Mouse (Mus musculus) testis, adult 2 months (tissue): Measurements from ENCODE around the gene Chn2. TPM values are rescaled to one million over a fixed set of nuclear protein-coding genes. Genes with fewer than 3 reads are reported as not detected.
A peak's percentile ranks its signal among the peaks of the same experiment; 100 is the strongest.

Source experiments
- H3K27ac ChIP-seq: fragments of 200-500 bp; 2 replicates; pipeline ENCODE4 v1.5.1; 2012; ENCODE audit warnings: low read depth, low read length; ENCODE audit not compliant: control insufficient read depth, insufficient read depth
- H3K27me3 ChIP-seq: fragments of 200-500 bp; 2 replicates; pipeline ENCODE4 v1.6.1; 2012; ENCODE audit warnings: mild to moderate bottlenecking, low read length, moderate library complexity; ENCODE audit not compliant: control insufficient read depth, insufficient read depth
- H3K36me3 ChIP-seq: fragments of 200-500 bp; 2 replicates; pipeline ENCODE4 v1.6.1; 2012; ENCODE audit warnings: mild to moderate bottlenecking, low read length; ENCODE audit not compliant: control insufficient read depth, insufficient read depth
- H3K4me1 ChIP-seq: fragments of 200-500 bp; 2 replicates; pipeline ENCODE4 v1.6.1; 2012; ENCODE audit warnings: low read length; ENCODE audit not compliant: control insufficient read depth, insufficient read depth
- H3K4me3 ChIP-seq: fragments of 200-500 bp; 2 replicates; pipeline ENCODE4 v1.5.1; 2012; ENCODE audit warnings: low read depth, mild to moderate bottlenecking, low read length, moderate library complexity, mixed read lengths; ENCODE audit not compliant: control insufficient read depth
- CTCF ChIP-seq: fragments of 200-500 bp; IDR thresholded peaks from 2 replicates; pipeline ENCODE4 v1.5.1; 2012; ENCODE audit warnings: low read depth, mild to moderate bottlenecking, inconsistent platforms, low read length, moderate library complexity; ENCODE audit not compliant: control insufficient read depth, insufficient read depth, insufficient replicate concordance
- POLR2A ChIP-seq: fragments of 200-500 bp; IDR thresholded peaks from 2 replicates; pipeline ENCODE4 v1.6.1; 2012; ENCODE audit warnings: low read depth, mild to moderate bottlenecking, inconsistent platforms, low read length, moderate library complexity; ENCODE audit not compliant: control insufficient read depth
- polyA plus RNA-seq: library from polyadenylated mRNA; depleted of rRNA; stranded (reverse); fragments of >200 nt; gene quantifications from 2 replicates; pipeline ENCODE4 v1.2.3, GENCODE M21; 2012; rRNA removed

Chn2 gene
- polyA plus RNA-seq = 609 and 637 TPM in 2 replicates

DNA sequence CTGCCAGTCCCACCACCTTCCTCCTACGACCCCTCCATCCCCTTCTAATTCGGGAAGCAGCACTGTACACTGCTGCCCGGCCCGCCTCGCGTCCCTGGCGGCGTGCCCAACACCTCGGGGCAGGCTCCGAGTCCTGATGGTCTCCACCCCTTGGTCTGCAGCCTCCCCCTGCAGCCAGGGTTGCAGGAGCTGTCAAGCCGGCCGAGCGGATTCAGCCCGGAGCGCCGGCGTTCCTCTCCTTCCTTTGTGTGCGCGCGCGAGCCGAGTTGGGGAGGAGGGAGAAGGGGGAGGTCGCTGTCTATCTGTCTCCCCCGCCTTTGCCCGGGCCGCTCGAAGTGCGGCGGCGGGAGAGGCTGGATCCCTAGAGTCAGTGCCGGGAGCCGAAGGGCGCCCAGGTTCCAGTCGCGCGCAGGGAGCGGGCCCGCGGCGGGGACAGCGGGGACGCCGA lies at the start of gene Chn2:
Gene Chn2, plus strand, starts transcription at position 198 of the 448 bp plus-strand sequence.
- H3K4me3 ChIP-seq = peak within 1 kb of the TSS; percentile 80
- no peak within 1 kb of the TSS for H3K27ac ChIP-seq
- H3K36me3 ChIP-seq = no peaks in the 10 kb centered on the region
- no peaks in the 10 kb centered on the region for H3K27me3 ChIP-seq
- TF ChIP-seq POLR2A (no peak), CTCF (no peak)
- peaks cover 9% of the 10 kb centered on the region for H3K4me1 ChIP-seq

DNA sequence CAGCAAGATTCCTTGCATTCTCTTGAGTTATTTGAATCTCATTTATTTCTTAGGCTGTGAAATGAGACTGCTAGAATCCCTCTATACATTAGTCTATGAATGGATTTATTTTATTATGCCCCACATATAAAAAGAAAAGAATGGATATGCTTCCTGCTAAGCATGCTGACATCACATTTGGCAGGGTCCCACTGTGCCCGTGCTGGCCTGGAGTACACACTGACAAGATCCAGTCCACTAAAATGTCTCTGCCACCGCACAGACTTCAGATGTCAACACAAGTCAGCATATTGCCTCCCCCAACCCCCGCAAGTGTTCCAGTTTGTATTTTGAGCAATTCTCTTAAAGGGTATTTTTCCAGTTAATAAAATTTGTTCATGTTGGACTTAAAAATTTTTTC lies 47.0 kb upstream of the Chn2 start:
- TF ChIP-seq CTCF (no peak), POLR2A (no peak)
- no peaks in the 10 kb centered on the region for H3K27me3 ChIP-seq
- no peaks in the 10 kb centered on the region for H3K4me1 ChIP-seq
- H3K36me3 ChIP-seq = no peaks in the 10 kb centered on the region
- H3K27ac ChIP-seq = no peak overlapping the region
- no peak overlapping the region for H3K4me3 ChIP-seq

- no peaks in the 10 kb centered on the region for H3K27me3 ChIP-seq
- no peak overlapping the region for H3K27ac ChIP-seq
- H3K36me3 ChIP-seq = no peaks in the 10 kb centered on the region
- no peak for TF ChIP-seq POLR2A
- no peak for TF ChIP-seq CTCF
- H3K4me3 ChIP-seq = no peak overlapping the region
- no peaks in the 10 kb centered on the region for H3K4me1 ChIP-seq
Observed at GRCm38 (mm10) chr6:53995519-53995918, 43.8 kb upstream of the Chn2 start.

- no peaks in the 10 kb centered on the region for H3K4me1 ChIP-seq
- H3K27ac ChIP-seq = no peak overlapping the region
Observed at GRCm38 (mm10) chr6:53996226-53996955, 43.0 kb upstream of the Chn2 start.

DNA sequence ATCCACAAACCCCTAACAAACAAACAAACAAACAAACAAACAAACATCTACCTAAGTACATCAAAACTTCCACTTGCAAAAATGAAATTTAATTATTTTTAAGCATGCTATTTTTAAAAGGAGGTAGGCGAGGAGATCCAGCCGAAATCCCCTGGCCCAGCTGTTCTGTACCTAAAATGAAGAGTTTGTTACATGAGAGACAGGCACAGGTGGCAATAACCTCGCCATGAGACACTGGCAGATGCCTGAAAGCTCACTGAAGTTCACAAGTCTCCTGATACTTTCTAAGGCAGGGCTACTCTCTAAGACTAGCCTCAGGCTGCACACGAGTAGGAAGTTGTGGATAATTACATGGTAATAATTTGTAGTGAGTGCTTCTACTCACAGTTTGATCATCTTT lies 34.1 kb upstream of the Chn2 start:
- Histone ChIP-seq H3K27me3 (no peaks in the 10 kb centered on the region), H3K4me1 (no peaks in the 10 kb centered on the region), H3K36me3 (no peaks in the 10 kb centered on the region), H3K27ac (no peak overlapping the region), H3K4me3 (no peak overlapping the region)
- TF ChIP-seq POLR2A = no peak
- TF ChIP-seq CTCF = no peak

More at GRCm38 (mm10) chr6:53996226-53996955, 43.0 kb upstream of the Chn2 start:
- Histone ChIP-seq H3K27me3 (no peaks in the 10 kb centered on the region), H3K4me3 (no peak overlapping the region), H3K36me3 (no peaks in the 10 kb centered on the region)
- no peak for TF ChIP-seq POLR2A
- no peak for TF ChIP-seq CTCF

- H3K4me3 ChIP-seq = no peak overlapping the region
- no peak for TF ChIP-seq POLR2A
- TF ChIP-seq CTCF = no peak
- H3K4me1 ChIP-seq = no peaks in the 10 kb centered on the region
- H3K27ac ChIP-seq = no peak overlapping the region
- H3K27me3 ChIP-seq = no peaks in the 10 kb centered on the region
- no peaks in the 10 kb centered on the region for H3K36me3 ChIP-seq
Observed at GRCm38 (mm10) chr6:54008448-54009120, 30.8 kb upstream of the Chn2 start.

DNA sequence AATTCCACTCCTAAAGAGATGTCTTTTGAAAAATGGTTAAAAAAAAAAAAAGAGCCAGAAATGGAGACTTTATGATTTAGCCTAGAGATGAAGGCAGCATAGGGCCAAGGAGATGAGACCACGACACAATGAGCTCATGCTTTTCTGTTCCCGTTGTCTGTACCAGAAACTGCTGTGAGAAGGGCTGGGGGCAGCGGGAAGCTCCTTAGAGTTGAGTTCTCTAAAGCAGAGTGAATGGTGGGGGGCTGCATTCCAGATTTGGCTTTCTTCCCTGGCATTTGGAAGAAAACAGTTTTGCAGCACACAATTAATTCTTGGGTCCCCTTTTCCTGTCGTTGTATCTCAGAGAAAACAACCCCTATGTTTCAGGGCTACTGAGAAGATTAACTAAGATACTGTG lies 30.1 kb upstream of the Chn2 start:
- no peak for TF ChIP-seq POLR2A
- TF ChIP-seq CTCF = no peak
- no peaks in the 10 kb centered on the region for H3K4me1 ChIP-seq
- no peaks in the 10 kb centered on the region for H3K27me3 ChIP-seq
- no peaks in the 10 kb centered on the region for H3K36me3 ChIP-seq
- H3K27ac ChIP-seq = no peak overlapping the region
- H3K4me3 ChIP-seq = no peak overlapping the region
